Mouse (Mus musculus) testis, adult 2 months (tissue): ENCODE data around the gene Ntrk2.

Experiments used
- CTCF ChIP-seq: fragments of 200-500 bp; IDR thresholded peaks from 2 replicates; pipeline ENCODE4 v1.5.1; 2012; ENCODE audit warnings: low read depth, mild to moderate bottlenecking, inconsistent platforms, low read length, moderate library complexity; ENCODE audit not compliant: control insufficient read depth, insufficient read depth, insufficient replicate concordance
- POLR2A ChIP-seq: fragments of 200-500 bp; IDR thresholded peaks from 2 replicates; pipeline ENCODE4 v1.6.1; 2012; ENCODE audit warnings: low read depth, mild to moderate bottlenecking, inconsistent platforms, low read length, moderate library complexity; ENCODE audit not compliant: control insufficient read depth

GRCm38 (mm10) chr13:58801291-58801690, 5.1 kb upstream of the Ntrk2 start:
- TF ChIP-seq POLR2A: no peak
- TF ChIP-seq CTCF: no peak
